Mouse (Mus musculus): Measurements from ENCODE around the gene Myog.

Myog gene

DNA sequence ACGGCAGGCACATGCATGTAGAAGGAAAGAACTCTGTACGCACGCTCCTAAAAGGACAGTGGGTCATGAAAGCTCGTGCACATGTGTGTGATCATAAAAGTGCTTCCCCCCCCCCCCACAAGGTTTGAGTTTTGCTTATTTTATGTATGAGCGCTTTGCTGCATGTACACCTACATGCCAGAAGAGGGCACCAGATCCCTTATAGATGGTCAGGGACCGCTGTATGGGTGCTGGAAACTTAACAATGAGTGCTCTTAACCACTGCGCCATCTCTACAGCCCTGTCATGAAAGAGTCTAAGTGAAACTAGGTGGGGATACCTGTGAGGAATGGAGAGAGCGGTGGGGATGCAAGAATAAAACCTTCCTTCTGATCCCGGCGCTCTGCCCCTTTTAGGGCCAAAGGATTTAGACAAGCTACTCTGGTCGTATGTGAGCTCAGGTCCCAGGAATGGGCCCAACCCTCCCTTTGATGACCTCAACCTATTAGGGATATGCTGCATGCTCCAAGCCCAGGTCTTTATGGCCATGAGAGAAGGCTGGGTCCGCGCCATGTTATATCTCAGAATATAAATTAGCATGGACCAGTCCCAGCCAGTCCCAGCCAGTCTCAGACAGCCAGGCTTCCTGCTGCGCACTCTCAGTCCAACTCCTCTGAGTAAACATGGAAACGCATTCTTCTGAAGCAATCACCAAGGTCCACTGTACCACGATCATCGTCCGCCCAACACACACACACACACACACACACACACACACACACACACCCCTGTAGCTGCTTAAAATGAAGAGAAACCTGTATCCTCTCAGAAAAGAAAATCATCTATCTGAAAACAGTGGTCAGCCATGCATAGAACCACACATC, 50.2 kb downstream of the Myog start:
- in situ Hi-C loops (cut with MboI; ENCODE audit: low pct_unique_long_range_greater_than_20kb in 1 of 2, low sequenced_read_pairs in 2 of 2, unreplicated experiment in 1 of 2), result loop anchor here in 1 of 2 experiments (5.0 kb wide), 1 partner anchor 188 kb away; no protein-coding TSS in a partner anchor

DNA sequence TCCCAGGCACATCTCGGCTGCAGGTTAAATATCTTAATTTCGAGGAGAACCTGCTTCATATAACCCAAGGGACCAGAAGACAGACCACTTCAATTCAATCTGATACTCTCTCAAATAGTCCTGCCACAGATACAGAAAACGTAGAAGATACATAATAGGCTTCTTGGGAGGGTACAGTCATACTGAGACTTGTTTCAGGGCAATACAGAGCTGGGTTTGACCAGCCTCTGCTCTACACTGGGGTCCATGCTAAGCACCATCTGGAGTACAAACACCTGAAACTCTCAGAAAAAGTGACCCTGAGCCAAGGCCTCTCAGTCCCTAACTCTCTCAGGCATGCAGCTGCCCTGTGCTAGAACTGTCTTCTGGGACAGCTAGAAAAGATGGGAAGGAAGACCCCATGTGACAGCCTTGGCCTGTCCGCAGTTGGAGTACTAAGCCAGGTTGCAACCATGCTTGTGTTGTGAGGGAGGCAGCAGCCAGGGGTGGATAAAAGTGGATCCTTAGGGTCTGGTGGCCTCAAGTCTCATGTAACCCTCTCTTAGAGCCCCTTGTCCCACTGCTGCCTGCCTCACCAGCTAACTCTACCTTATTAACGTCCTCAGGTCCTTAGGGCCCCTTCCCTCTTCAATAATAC, 52.0 kb downstream of the Myog start:
- in situ Hi-C loops (cut with MboI; ENCODE audit: low pct_unique_long_range_greater_than_20kb in 1 of 2, low sequenced_read_pairs in 2 of 2, unreplicated experiment in 1 of 2), result no loop called here

All from mouse embryonic stem cell (cell line).